Mouse (Mus musculus): ENCODE data around the gene Tiparp.

Tiparp gene

DNA sequence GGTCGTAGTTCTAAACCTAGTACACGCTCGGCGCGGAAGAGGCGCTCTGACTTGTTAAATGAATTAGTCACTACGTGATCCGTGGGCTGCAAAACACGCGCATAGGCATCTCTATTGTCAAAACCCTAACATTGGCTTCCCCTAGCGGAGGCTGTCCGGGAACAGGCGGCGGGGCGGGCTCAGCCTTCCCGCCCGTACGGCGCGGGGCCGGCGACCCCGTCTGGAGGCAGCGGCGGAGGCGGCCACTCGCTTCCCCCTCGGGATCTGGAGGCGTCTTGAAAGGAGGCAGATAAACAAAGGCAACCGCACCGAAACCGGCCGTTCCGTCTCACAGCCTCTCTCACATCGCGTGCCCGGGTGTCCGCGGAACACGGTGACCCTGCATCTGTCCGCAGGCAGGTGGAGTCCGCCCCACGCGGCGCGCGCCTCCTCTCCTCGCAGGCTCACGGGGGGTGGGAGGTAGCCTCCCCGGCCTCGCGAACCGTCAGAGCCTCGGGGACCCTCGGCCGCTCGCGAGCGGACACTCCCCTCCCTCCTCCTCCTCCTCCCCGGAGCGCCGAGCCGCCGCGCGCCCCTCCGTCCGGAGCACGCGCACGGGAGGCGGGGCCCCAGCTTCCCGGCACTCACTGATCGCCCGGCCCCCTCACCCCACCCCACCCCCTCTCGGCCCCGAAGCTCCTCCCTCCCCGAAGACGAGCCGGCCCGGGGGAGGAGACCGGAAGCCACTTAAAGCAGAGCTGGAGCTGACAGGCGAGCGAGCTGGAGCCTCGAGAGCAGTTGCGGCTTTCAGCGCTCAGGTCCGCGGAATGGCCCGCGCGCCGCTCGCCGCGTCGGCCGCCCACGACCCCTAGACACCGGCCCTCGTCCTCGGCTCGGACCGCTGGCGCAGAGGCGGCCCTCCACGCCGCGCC lies at the start of gene Tiparp:
TSS of gene Tiparp (plus strand) at position 720 of the 911 bp plus-strand sequence.
- peak; percentile 89 to 93 for DNase-seq (ENCODE audit: low spot score in 2 of 2)

DNA sequence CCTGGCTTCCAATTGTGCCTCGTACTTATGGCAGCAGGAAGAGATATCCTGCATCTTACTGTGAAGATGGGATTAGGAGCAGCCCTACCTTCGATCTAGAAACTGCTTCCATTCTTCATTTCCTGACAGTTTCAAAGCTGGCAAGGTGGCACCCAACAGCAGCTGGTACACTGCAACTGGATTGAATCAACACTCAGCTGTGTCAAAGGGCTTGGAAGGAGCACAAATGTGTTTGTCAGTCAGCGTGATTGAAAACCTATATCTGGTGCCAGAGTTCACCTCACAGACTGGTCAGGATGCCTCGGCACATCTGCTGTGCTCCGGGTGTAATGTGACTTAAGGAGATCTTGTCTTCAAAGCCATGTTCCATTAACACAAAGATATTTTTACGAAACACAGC lies 47.5 kb upstream of the Tiparp start:
- DNase-seq (ENCODE audit: low spot score in 2 of 2) = no peak

DNA sequence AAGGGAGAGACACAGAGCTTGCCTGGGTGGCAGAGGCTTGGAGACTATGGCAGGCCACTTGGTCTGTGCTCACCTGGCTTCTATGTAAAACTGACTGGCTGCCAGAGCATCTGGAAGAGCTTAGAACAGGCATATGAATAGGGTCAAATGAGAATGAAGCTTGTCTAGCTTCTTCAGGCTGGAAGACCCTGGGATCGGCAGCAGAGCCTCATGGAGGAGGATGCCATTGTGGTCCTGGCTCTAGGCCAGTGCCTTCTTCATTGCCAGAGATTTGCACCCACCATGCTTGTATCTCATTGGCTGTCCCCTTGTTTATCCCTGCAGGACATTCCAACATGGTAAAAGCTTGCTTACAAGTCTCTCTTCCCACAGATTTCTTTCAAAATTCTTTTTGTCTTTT lies 45.9 kb upstream of the Tiparp start:
- no peak for DNase-seq (ENCODE audit: low spot score in 2 of 2)

DNA sequence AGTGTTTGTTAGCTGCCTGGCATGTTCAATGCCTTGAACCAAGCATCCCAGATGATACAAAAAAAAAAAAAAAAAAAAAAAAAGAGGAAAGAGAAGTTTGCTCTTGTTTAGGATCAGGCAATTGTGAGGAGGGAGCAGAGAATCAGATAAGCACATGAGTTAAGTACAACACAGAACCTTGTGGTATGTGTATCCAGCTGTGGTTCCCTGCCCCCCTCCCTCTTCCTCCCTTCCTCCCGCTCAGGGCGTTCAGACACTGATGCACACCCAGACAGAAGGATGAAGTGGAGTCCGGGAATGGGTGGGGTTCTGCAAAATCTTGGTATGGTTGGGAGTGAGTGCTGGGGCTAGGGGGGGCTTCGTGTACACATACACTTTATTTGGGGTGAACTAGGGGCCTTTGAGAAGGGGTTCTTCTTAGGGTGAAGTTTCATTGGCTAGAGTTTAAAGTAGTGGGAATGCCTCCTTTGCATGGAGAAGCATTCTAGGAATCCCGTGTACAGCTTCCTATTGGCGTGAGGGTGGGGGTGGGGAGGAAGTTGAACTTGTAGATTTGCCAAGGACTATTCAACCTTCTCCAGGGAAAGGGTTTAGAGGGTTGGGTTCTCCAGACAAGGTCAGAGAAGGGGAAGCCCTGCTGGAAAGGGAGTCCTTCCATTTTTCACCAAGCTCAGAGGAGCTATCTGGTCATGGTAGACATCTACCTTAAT lies 45.4 kb upstream of the Tiparp start:
- no peak for DNase-seq (ENCODE audit: low spot score in 2 of 2)

DNA sequence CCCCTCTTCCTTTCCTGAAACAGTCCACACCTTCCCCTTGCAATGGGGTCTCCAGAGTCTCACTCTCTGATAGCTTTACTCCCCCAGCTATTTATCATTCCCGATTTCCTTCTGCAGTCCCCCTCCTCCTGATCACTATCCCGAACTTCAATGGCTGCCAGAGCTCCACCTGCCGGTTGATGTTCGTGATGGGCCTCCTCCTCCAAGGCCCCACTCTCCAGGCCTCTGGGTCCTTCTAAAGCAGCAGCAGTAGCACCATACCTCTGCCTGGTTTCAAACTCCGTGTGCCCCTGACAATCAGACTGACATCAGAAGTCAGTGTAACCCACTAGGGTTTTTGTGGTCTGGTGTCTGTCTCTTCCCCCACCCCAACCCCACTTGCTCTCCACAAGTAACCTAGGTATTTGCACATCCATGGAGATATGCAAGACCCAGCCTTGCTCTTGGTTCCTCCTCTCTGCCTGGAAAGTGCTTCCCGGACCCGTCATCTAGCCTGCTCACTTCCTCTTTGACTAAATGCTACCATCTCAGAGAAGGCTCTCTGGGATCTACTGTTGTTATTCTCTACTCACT lies 44.0 kb upstream of the Tiparp start:
- DNase-seq (ENCODE audit: low spot score in 2 of 2) = no peak

DNA sequence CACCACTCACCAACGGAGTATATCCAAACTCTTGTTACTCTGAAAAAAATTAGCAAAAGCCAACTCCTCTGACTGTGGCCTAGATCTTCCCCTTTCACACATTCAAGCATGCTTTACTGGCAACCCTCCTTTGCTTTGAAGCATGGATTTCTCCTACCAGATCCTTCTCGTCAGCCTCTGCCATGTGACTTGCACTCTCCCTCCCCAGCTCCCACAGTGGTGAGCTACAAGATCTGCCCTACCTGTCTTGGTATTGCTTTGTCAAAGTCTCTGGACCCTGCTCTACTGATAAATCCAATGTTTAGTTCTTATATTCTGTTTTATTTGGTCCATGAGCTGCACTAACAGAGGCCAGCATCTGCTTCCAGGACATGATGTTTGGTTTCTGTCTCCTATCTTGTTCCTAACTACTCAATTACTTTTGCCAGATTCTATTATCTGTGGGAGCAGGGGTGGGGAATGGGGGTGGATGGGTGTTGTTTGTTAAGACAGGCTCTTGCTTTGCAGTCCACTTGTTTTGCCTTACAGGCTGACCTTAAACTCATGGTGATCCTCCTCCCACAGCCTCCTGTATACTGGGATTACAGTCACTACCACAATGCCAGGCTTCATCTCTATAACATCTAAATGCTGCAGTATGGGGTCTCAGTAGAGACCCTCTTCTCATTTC lies 40.7 kb upstream of the Tiparp start:
- DNase-seq (ENCODE audit: low spot score in 2 of 2) = no peak

DNA sequence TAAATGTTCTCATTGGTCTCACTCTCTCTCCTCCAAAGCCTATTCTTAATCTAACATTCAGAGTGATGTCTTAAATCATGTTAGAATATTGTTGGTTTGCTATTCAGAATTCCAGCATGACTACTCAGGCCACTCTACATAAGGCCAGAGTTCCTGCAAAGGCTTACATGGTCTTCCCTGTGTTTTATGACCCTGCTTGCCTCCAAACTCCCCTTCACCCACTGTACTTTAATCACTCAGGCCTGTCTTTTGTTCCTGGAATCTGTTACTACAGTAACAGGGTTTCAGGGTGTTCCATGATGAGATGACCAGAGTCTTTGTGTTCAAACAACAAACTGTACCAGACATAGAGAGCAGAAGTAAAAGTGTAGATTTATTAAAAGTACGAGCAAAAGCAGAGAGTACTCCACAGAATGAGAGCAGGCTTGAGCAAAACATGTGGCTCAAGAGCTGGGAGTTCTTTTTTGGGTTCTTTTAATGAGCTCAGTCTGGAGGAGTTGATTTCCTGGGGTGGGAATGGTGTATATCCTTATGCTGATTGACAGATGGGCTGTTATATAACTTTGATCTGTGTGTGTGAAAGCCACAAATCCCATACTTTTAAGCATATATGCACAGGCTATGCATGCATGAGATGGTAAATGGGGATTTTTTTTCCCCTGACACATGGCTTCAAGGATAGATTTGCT lies 39.5 kb upstream of the Tiparp start:
- DNase-seq (ENCODE audit: low spot score in 2 of 2) = no peak

DNA sequence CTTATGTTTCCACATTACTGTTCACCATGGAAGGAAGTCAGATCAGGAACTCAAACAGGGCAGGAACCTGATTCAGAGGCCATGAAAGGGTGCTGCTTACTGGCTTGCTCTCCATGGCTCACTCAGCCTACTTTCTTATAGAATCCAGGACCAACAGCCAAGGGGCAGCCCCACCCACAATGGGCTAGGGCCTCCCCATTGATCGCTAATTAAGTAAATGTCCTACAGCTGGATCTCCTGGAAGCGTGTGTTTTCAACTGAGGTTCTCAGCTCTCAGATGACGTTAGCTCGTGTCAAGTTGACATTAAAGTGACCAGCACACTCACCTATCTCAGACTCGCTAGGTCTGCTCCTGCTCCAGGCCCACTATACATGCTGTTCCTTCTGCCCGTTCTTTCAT lies 38.6 kb upstream of the Tiparp start:
- DNase-seq (ENCODE audit: low spot score in 2 of 2) = no peak

DNA sequence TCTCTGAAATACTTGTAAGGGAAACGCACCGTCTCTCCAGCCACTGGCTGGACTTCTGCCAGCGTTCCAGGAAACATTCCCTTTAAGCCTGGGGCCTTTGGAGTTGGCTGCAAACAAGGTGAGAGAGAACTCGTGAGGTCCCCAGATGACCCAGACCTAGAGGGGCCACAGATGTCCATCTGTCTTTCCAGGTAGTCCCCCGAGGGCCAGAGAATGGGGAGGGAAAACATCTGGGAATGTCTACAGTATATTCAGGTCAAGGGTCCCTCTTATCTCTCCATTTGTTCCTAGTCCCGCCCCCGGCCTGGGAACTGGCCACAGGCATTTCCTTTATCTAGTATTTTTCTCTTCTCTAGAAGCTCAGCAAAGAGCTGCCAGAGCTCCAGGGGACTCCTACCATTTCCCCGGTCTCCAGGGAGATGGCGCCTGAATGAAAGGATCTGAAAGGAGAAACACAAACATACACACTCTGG lies 33.9 kb upstream of the Tiparp start:
- DNase-seq (ENCODE audit: low spot score in 2 of 2) = no peak

DNA sequence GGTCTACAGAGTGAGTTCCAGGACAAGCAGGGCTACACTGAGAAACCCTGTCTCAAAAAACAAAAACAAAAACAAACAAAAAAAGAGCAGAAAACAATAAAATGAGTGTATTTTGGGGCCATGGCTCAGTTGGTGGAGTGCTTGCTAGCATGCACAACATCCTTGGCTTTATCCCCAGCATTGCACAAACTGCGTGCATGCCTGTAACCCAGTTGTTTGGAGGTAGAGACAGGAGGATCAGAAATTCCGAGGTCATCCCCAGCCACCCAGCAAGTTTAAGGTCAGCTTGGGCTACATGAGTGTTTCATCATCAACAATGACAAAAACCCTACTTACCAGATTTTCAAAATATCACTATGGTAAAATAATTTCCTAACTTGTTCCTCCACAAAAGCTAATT lies 20.4 kb upstream of the Tiparp start:
- DNase-seq (ENCODE audit: low spot score in 2 of 2) = no peak

DNA sequence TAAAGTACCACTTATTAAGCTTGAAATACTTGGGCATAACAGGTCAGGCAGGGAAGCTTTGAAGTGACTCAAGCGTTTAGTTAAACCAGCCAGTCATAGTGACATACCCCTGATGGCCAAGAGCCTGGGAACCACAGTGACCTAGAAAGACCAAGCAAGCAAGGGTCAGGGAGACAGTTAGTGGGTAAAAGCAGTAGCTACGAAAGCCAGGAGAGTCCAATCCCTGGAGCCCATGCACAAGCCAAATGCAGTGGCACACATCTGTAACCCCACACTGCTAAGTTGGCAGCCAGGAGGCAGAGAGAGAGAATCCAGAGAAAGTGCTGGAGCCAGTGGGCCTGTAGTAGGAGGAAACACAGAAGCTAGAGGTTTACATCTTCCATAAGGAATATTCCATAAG lies 17.6 kb upstream of the Tiparp start:
- no peak for DNase-seq (ENCODE audit: low spot score in 2 of 2)

DNA sequence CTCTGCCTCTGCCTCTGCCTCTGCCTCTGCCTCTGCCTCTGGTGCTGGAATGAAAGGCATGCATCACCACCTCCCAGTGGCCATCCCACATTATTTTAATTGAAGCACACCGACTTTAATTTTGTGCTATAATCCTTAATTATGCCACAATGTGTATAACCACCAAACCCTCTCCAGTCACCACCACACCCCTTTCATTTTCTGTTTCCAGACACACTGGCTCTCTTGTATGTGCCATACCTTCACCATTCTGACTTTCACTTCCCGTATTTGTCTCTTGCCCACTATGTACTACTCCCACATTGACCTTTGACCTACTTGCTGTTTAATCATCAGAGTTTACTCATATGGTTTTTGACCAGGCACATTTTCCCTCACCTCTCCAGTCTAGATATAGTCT lies 12.5 kb upstream of the Tiparp start:
- DNase-seq (ENCODE audit: low spot score in 2 of 2) = no peak

DNA sequence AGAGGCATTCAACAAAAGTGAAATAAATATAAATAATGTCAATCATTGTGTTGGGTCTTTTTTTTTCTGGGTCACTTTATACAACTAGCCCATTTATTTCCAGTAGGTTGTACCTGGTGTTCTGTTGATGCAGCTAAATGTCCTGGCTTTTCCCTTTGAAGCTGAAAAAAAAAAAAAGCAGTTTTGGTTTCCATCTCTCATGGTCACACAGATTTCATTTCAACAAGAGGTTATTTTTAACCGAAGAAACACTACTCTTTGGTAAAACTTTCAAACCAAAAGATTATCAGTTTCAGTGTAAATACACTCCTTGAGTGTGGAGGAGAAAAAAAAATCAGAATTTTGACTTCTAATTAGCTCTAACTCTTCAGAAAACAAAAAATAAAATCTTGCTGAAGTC lies 11.7 kb upstream of the Tiparp start:
- no peak for DNase-seq (ENCODE audit: low spot score in 2 of 2)

DNA sequence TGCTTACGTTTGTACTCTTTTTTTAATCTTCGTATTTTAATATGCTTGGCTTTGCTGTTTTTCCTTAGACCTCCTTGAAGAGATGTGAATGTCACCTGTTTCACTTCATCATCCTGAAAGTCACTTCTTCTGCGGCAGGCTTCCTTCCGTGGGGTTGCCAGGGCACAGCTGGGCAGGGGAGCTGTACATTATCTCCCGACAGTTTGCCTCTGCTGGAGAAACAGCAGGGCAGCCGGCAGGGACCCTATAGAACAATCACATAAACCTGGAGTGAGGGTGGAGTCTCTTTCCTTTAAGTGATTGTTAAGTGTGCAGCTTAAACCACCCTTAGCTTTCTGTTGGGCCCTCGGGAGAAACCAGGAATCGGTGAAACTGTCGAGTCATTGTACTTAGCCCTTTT lies 11.1 kb upstream of the Tiparp start:
- peak in 1 of 2 experiments; percentile 11 for DNase-seq (ENCODE audit: low spot score in 2 of 2)

DNA sequence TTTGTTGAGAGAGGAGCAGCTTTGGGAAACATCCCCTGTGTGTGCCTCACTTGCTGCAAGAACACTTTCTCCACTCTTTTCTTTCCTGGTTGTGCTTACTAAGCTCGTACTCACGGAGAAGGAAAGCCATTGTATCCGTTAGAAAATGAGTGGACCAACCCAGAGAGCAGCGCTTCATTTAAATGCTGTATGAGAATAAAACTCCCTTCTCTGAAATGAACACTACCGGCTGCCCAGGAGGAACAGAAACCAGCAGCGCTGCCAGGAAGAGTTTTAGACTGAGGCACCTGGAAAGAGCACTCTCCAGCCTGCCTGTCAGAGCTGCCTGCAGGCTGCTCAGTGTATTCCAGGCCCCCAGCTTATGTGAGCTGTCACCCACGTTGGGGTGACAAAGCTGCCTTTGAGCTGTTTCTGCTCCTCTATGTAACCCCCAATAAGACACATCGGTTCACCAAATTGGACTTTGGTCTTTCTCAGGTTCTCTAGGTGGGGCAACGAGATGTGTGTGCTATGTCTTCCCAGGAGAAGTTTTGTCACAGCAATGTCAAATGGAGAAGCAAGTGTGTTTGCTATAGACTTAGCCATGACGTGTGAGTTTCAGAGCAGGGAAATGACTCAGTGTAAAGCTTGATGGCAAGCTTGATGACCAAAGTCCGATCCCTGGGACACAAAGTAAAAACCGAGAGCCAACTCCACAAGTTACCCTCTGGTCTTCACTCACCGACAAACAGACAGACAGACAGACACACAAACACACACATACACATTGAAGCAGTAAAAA lies 10.3 kb upstream of the Tiparp start:
- no peak for DNase-seq (ENCODE audit: low spot score in 2 of 2)

DNA sequence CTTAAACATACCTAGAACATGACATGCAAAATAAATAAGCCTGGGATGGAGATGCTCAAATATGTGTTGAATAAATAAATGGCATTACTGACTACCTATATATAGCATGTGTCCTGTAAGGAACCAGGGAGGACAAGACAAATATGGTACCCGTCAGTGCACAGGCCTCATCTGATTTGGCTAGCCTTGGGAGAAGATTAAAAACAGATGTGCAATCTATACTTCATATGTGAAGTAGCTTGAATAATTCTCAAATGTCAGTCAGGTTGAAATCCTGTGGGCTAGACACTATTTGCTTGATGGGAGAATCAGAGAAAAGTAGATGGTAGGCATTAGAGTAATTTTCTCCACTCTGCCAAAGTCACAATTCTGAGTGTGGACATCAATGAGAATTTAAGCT lies 6.8 kb upstream of the Tiparp start:
- no peak for DNase-seq (ENCODE audit: low spot score in 2 of 2)

DNA sequence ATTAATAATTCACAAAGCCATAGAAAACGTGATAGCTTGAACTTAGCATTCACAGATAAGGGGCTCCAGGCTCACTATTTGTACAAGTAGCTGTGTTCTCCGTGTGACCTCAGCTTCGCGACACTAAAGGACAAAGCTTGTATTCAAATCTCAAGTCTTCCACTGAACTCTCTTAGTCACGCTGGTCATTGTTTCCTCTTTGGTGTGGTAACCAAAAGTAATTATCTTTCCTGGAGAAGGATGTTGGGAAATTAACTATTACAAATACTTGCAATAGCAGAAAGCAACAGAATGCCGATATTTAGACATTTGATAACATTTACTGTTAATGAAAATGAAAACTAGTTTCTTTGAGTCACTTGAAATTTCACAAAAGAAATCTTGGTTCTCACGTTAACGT lies 4.8 kb upstream of the Tiparp start:
- no peak for DNase-seq (ENCODE audit: low spot score in 2 of 2)

DNA sequence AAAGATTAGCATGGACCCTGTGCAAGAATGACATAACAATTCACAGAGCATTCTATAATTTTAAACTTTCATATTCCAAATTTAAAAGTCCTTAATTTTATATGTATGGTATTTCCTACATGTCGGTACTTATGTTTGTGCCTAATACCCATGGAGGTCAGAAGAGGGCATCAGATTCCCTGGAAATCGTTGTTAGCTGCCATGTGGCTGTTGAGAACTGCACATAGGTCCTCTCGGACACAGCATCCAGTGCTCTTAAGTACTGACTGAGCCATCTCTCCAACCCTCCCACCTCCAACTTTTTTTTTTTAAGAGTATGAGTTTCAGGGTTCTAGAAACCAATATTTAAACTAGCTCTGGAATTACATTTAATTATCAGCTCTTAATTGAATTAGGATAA lies 2.5 kb upstream of the Tiparp start:
- no peak for DNase-seq (ENCODE audit: low spot score in 2 of 2)

DNA sequence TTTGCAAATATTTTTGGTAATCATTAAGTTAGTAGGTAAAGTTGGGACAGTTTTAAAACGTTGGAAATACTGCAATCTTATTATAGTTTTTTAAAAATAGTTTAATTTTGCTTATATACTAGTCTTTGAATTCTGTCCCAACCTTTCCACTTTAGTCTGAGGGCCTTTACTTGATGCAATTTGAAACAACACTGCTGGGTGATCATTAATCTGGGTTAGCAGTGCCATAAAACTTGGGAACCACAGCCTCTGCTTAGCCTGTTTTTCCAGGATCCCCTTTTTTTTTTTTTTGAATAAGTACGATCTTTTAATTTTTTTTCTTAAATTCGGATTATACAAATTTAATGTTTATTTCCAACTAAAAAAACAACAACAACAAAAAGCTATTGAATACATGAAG lies 1.0 kb upstream of the Tiparp start:
- no peak for DNase-seq (ENCODE audit: low spot score in 2 of 2)

DNA sequence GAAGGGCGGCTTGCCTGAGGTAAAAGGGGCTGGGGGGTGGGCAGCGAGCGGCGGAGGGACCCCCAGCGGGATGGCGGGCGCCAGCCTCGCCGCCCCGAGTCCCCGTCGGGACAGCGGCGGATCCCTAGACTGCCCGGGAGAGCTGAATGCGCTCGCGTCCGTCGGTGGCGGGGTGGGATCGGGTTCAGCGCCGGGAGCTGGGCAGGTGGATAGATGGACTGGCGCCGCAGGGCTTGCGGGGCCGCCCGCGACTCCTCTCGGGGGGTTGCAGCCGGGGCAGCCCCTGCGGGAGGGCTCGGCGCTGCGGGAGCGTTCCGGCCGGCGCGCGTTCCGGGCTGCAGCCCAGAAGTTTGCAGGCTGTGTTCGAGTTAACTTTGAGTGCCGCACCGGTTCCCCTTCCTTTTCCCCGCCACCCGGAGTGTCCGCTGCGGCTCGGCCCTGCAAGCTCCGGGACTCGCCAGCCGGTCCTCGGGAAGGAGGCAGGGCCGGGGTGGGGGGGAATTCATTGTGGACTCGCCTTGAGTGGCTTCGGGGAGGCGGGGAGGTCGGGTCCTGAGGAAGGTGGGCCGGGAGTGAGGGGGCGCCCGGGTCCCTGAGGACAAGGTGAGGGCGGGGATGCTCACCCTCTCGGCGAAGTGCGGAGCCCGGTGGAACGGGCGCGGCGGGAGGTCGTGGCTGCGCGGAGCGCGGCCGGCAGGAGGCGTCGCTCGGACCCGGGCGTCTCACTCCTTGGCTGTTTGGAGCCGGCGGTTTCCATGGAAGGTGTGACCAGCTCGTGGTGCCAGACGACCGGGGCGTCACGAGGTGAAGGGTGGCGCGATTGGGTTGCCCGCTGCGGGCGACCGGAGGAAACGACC lies 632 bp downstream of the Tiparp start:
- DNase-seq (ENCODE audit: low spot score in 2 of 2) = peak; percentile 58 to 65

Measured in thymus, postnatal 10 days (tissue).